Mouse (Mus musculus) embryonic facial prominence, embryonic 15.5 days (tissue): Measurements from ENCODE around the gene Lamc3. TPM values are rescaled to one million over a fixed set of nuclear protein-coding genes. Genes with fewer than 3 reads are reported as not detected.

ENCODE experiments used
- ATAC-seq: fragments of 200-750 bp; cut with Nextera tagmentation; 2 replicates; pipeline ENCODE4 v1.8.0; 2017; ENCODE audit warnings: low read depth, moderate TSS enrichment; ENCODE audit not compliant: insufficient number of reproducible peaks, low FRiP score, low TSS enrichment
- H3K27ac ChIP-seq: fragments of 300-500 bp; sonication (generic); replicated peaks from 2 replicates; pipeline ENCODE4 v1.5.1; 2015; ENCODE audit warnings: mild to moderate bottlenecking, inconsistent platforms
- H3K27me3 ChIP-seq: fragments of 300-500 bp; sonication (generic); 2 replicates; pipeline ENCODE4 v1.6.1; 2015; ENCODE audit warnings: inconsistent platforms
- H3K36me3 ChIP-seq: fragments of 300-500 bp; sonication (generic); 2 replicates; pipeline ENCODE4 v1.6.1; 2015; ENCODE audit warnings: mild to moderate bottlenecking, inconsistent platforms
- H3K4me1 ChIP-seq: fragments of 300-500 bp; sonication (generic); 2 replicates; pipeline ENCODE4 v1.6.1; 2015; ENCODE audit warnings: inconsistent platforms
- H3K4me2 ChIP-seq: fragments of 300-500 bp; sonication (generic); replicated peaks from 2 replicates; pipeline ENCODE4 v1.6.1; 2015; ENCODE audit warnings: mild to moderate bottlenecking, inconsistent platforms
- H3K4me3 ChIP-seq: fragments of 300-500 bp; sonication (generic); replicated peaks from 2 replicates; pipeline ENCODE4 v1.5.1; 2015; ENCODE audit warnings: mild to moderate bottlenecking, inconsistent platforms
- H3K9ac ChIP-seq: fragments of 300-500 bp; sonication (generic); 2 replicates; pipeline ENCODE4 v1.6.1; 2015; ENCODE audit warnings: inconsistent platforms
- H3K9me3 ChIP-seq: fragments of 300-500 bp; sonication (generic); replicated peaks from 2 replicates; pipeline ENCODE4 v1.6.1; 2016; ENCODE audit warnings: inconsistent platforms
- WGBS: fragments of 180-500 bp; shearing (Covaris S2); methylation state at CpG from one replicate; pipeline ENCODE4 v1.1.7; 2015; 5-methylcytosine and 5-hydroxymethylcytosine counted together
- polyA plus RNA-seq: library from polyadenylated mRNA; unstranded; fragments of >200 nt; fragmentation: Nextera tagmentation; extraction: Ambion mirVana; gene quantifications from 2 replicates; pipeline ENCODE4 v1.2.1, GENCODE M21; 2015

Lamc3 gene
- polyA plus RNA-seq, 1 experiment from 2014 or later, result 6.1 TPM

DNA sequence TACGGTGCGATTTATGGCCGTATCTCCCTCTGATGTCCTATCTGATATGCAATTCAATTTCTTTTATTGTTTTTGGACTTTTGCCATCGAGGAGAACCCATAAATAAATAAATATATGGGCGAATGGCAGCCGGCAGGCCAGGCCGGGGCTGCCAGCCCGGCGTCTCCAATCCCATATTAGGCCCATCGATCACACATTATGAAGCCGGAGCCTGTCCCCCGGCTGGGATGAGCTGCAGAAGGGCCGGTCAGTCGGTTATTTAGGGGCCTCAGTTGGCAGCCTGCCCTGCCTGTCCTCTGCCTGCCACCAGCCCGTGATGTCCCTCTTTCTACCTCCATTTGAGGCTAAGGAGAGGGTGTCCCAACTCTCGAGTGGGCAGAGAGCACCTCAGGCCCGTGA is 8.5 kb upstream of the Lamc3 start:
- Histone ChIP-seq H3K36me3 (no peaks in the 10 kb centered on the region), H3K4me2 (no peak overlapping the region), H3K9ac (no peak overlapping the region), H3K27ac (no peak overlapping the region), H3K4me3 (no peak overlapping the region), H3K27me3 (peaks cover 46% of the 10 kb centered on the region), H3K4me1 (no peaks in the 10 kb centered on the region; the same call in 1 of the 2 replicates), H3K9me3 (no peaks in the 10 kb centered on the region)
- 79% methylated on average over 17 of the region's 17 CpGs for WGBS
- ATAC-seq, result no peak

DNA sequence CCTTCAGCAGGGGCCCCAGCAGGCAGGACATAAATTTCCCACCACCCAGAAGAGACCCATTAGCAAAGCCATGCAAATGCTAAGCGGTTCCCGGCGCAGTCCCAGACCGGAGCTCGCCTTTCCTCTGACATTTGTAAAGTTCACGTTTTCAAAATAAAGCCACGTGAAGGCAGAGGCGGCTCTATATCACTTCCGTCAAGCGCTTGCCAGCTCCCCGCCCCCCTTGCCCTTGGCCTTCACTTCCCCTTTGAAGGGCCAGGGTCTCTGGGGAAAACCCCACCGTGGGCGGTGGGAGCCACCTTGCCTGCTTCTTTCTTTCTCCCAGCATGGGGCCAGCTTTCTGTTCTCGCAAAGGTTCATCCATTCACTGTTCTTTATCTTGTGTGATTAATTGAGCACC is 6.2 kb upstream of the Lamc3 start:
- no peak for ATAC-seq
- Histone ChIP-seq H3K27ac (no peak overlapping the region), H3K4me2 (no peak overlapping the region), H3K36me3 (no peaks in the 10 kb centered on the region), H3K4me1 (no peaks in the 10 kb centered on the region; the same call in 1 of the 2 replicates), H3K9me3 (no peaks in the 10 kb centered on the region), H3K4me3 (no peak overlapping the region), H3K27me3 (peaks cover 61% of the 10 kb centered on the region), H3K9ac (no peak overlapping the region)
- 7% methylated on average over 14 of the region's 14 CpGs for WGBS

DNA sequence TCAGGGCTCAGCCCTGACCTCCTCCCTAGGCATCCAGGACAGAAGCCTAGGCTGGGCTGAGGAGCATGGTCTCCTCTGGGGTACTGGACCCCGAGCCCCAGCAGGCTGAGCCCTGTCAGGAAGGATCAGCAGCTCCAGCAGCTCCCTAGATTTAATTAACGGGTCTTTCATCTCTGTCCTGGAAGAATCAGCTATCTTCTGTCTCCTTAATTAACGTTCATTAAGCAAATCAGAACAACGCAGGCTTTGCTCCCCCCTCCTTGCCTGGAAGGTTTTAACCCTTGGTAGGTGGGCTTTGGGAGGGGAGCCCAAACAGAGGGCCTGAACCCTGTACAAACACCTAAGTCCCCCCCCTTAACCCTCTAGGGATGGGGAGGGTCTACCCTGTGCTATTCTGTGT is 4.0 kb upstream of the Lamc3 start:
- 22% methylated on average over 4 of the region's 4 CpGs for WGBS
- peaks cover 82% of the 10 kb centered on the region for H3K27me3 ChIP-seq

DNA sequence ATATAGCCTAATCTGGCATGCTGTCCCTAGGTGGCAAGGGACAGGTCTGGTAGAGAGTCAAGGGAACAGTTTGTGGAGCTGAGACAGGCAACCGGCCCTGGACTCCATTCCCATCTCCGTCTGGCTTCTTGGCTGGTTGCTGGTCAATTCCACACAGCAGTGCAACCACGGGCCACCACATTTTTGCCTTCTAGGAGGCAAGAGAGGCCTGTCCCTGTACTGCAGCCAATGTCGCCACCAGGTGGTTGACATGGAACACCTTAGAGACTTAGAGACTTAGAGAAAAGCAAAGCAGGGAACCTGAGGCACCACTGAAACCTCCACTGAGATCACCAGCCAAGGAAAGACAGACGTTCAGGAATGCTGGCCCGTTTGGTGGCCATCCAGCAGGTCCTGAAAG is 2.3 kb upstream of the Lamc3 start:
- H3K9ac ChIP-seq, result no peak overlapping the region
- peaks cover 89% of the 10 kb centered on the region for H3K27me3 ChIP-seq
- H3K9me3 ChIP-seq, result no peaks in the 10 kb centered on the region
- no peak overlapping the region for H3K4me3 ChIP-seq
- H3K36me3 ChIP-seq, result no peaks in the 10 kb centered on the region
- H3K4me2 ChIP-seq, result no peak overlapping the region
- H3K4me1 ChIP-seq, result peaks cover 13% of the 10 kb centered on the region
- 26% methylated on average over 6 of the region's 6 CpGs for WGBS
- ATAC-seq, result no peak
- no peak overlapping the region for H3K27ac ChIP-seq

More for the DNA sequence above, 4.0 kb upstream of the Lamc3 start:
- H3K36me3 ChIP-seq, result no peaks in the 10 kb centered on the region
- ATAC-seq, result no peak
- no peak overlapping the region for H3K27ac ChIP-seq
- H3K4me2 ChIP-seq, result no peak overlapping the region
- no peak overlapping the region for H3K4me3 ChIP-seq
- no peak overlapping the region for H3K9ac ChIP-seq
- peaks cover 7% of the 10 kb centered on the region for H3K4me1 ChIP-seq
- H3K9me3 ChIP-seq, result no peaks in the 10 kb centered on the region

DNA sequence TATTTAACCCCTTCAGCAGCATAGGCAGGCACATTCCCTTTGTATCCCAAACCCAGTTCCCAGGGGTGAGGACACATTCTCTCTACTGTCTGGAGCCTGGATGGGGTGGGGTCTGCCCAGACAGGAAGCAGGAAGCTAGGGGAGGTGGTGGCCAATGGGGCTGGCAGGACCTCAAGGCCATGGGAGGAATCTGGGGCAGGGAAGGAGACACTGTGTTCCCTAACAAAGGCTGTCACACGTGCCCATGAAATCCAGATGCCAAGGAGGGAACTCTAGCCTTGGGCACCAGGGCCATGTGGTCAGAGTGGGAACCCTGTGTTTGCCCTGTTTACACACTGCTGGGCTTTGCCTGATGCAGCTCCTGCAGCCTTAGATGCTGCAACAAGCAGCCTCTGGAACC is 1.8 kb downstream of the Lamc3 start:
- ATAC-seq, result no peak
- no peaks in the 10 kb centered on the region for H3K36me3 ChIP-seq
- H3K27ac ChIP-seq, result no peak overlapping the region
- 24% methylated on average over 1 of the region's 1 CpGs for WGBS
- no peak overlapping the region for H3K4me3 ChIP-seq
- H3K9me3 ChIP-seq, result no peaks in the 10 kb centered on the region
- H3K27me3 ChIP-seq, result peaks cover 55% of the 10 kb centered on the region
- no peak overlapping the region for H3K9ac ChIP-seq
- no peak overlapping the region; the same call in 1 of the 2 replicates for H3K4me2 ChIP-seq
- peaks cover 34% of the 10 kb centered on the region for H3K4me1 ChIP-seq

DNA sequence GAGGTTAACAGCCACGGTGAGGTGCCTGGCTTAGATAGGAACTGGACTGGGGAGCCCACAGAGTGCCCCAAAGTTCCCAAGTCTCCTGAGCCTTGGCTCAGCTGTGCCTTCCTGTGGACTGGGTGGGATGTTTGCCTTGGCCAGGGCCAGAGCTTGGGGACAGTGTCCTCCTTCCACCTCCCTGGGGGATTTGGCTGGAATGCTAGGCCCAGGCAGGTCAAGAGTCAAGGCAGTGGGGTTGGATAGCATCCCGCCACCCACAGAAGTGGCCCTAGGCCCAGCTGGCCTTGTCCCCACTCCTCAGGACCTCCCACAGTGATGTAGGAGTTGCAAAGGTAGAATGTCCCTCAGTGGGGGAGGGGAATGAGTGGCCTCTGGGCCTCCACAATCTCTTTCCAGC is 4.1 kb downstream of the Lamc3 start:
- no peak overlapping the region for H3K27ac ChIP-seq
- H3K9ac ChIP-seq, result no peak overlapping the region
- H3K4me3 ChIP-seq, result no peak overlapping the region
- peaks cover 50% of the 10 kb centered on the region for H3K4me1 ChIP-seq
- ATAC-seq, result no peak
- H3K4me2 ChIP-seq, result no peak overlapping the region
- H3K36me3 ChIP-seq, result no peaks in the 10 kb centered on the region
- WGBS, result 79% methylated on average over 2 of the region's 2 CpGs
- no peaks in the 10 kb centered on the region for H3K9me3 ChIP-seq
- peaks cover 34% of the 10 kb centered on the region for H3K27me3 ChIP-seq

DNA sequence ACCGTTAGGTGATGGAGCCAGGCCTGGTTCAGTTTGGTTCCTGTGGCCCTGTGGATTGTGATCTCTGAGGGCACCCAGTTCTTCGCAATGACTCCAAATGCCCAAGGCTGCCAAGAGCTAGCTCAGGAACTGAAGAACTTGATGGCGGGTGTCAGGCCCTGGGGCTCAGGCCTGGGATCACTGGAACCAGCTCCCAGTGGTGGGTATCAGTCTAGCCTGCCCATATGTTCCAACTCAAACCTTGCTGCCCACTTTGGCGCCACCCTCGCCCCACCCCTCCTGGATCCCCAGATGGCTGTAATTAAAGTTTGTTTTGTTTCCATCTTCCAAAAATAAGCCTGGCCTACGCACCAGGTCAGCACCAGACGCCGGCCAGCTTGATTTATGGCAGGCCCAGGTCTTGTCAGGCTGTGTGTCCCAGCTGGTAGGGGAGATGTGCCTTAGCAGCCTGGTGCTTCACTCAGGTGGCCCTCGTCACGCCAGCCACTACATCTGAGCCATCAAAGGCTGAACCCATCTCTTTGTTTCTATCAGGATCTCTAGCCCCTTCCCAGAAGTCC is 6.1 kb downstream of the Lamc3 start:
- H3K36me3 ChIP-seq, result no peaks in the 10 kb centered on the region
- peaks cover 15% of the 10 kb centered on the region for H3K27me3 ChIP-seq
- H3K4me1 ChIP-seq, result peaks cover 44% of the 10 kb centered on the region
- H3K9me3 ChIP-seq, result no peaks in the 10 kb centered on the region
- WGBS, result 56% methylated on average over 10 of the region's 10 CpGs
- ATAC-seq, result 0 out of 2 replicates have a peak, but pooled peaks have one; percentile 22
- peak overlapping the region; percentile 87 for H3K27ac ChIP-seq
- no peak overlapping the region for H3K4me3 ChIP-seq
- no peak overlapping the region for H3K9ac ChIP-seq
- no peak overlapping the region for H3K4me2 ChIP-seq

DNA sequence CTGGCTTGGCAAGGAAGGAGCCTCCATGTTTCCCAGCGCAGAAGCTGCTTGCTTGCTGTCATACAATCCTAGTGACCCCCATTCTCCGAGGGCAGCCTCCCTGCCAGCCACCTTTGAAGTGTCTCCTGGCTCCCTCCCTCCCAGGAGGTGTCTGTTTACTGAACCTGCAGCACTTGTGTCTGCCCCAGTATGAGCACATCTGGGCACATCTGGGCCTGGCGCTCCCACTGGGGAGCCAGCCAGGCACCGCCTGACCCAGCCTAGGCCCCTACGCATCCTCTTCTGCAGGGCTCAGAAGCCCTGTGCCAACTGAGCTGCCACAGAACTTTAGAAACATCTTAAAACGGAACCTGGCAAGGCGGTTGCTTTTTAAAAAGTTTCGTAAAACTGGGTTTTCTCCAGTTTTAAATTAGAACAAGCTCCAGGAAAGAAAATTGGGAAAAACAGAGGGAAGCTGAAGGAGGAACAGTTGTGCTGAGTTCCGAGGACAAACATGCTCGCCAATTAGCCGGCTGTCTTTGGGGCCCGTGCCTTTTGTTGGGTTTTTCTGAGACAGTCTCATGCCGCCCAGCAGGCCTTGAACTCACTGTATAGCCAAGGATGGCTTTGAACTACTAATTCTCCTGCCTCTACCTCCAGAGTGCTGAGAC is 7.3 kb downstream of the Lamc3 start:
- no peaks in the 10 kb centered on the region for H3K36me3 ChIP-seq
- H3K9ac ChIP-seq, result no peak overlapping the region
- H3K9me3 ChIP-seq, result no peaks in the 10 kb centered on the region
- H3K27ac ChIP-seq, result peak overlapping the region; percentile 87
- peak; percentile 27; the same call in 1 of the 2 replicates for ATAC-seq
- 0 out of 2 replicates have a peak, but pooled peaks cover 3% of the 10 kb centered on the region for H3K27me3 ChIP-seq
- peaks cover 38% of the 10 kb centered on the region for H3K4me1 ChIP-seq
- H3K4me3 ChIP-seq, result no peak overlapping the region
- 29% methylated on average over 13 of the region's 13 CpGs for WGBS
- H3K4me2 ChIP-seq, result no peak overlapping the region

DNA sequence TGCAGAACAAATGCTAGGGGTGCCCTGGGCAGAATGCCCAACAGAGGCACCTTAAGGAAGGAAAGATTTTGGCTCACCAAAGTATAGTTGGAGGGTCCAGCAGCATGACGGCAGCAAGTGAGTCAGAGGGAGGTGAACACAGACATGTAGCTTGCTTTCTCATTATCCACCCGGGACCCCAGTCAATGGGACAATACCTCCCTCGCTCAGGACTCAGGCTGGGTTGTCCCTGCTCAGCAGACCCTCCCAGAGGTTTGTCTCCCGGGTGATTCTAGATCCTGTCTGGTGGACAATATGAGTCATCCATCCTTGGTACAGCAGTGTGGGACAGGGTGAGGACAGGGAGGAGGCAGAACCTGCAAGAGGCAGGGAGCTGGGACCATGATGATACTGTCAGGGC is 13.8 kb downstream of the Lamc3 start:
- H3K4me2 ChIP-seq, result no peak overlapping the region
- H3K27me3 ChIP-seq, result no peaks in the 10 kb centered on the region
- no peaks in the 10 kb centered on the region for H3K36me3 ChIP-seq
- ATAC-seq, result no peak
- WGBS, result 59% methylated on average over 4 of the region's 4 CpGs
- H3K4me1 ChIP-seq, result peaks cover 42% of the 10 kb centered on the region
- no peaks in the 10 kb centered on the region for H3K9me3 ChIP-seq
- no peak overlapping the region for H3K4me3 ChIP-seq
- H3K27ac ChIP-seq, result no peak overlapping the region
- H3K9ac ChIP-seq, result no peak overlapping the region

DNA sequence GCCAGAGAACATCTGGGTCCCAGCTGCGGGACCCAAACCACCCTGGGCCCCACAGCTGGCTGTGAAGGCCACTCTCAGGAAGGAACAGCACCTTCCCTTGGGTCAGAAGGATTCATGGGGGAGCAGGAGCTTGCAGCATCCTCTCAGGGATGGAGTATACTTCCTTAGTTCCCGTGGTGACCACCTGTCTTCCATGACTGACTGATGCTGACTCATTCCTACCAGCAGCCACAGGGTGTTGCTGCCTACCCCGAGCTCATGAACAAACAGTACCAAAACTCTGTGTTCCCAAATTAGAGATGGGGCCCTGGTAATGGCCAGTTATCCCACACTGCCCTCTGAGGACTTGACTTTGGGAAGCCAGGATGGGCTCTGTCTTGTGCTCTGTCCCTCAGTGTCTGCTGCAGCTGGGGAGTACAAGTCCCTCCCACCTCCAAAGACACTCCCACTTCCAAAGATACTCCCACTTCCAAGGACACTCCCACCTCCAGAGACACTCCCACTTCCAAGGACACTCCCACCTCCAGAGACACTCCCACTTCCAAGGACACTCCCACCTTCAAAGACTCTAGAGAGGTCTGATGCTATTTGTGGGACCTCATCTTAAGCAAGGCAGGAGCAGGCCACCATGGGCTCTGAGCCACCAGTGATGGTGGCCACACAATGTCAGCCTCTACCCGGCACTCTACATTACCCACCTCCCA is 14.7 kb downstream of the Lamc3 start:
- H3K4me2 ChIP-seq, result no peak overlapping the region
- WGBS, result 54% methylated on average over 4 of the region's 4 CpGs
- H3K4me1 ChIP-seq, result peaks cover 45% of the 10 kb centered on the region
- no peak overlapping the region for H3K9ac ChIP-seq
- no peaks in the 10 kb centered on the region for H3K9me3 ChIP-seq
- ATAC-seq, result no peak
- H3K27ac ChIP-seq, result no peak overlapping the region
- no peaks in the 10 kb centered on the region for H3K27me3 ChIP-seq
- H3K36me3 ChIP-seq, result no peaks in the 10 kb centered on the region
- no peak overlapping the region for H3K4me3 ChIP-seq

DNA sequence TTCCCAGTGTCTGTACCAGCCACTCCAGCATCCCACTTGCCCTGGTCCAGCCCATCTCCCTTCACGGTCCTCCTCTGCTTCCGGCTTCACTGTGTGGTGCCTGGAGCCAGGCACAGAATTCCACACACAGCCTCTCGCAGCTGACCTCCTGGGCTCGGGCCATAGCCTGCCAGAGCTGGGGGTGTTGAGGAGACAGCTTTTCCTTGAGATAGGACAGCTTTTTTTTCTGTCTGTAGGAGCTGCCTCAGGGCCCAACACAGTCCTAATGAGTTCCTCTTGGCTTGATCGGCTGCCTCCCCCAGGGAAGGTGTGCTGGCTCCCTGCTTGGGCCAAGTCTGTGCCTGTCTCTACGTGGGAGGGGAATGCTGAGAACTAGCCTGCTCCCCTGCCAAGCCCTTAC is 17.0 kb downstream of the Lamc3 start:
- Histone ChIP-seq H3K36me3 (no peaks in the 10 kb centered on the region), H3K27ac (peak overlapping the region; percentile 51), H3K4me1 (peaks cover 45% of the 10 kb centered on the region), H3K4me2 (no peak overlapping the region), H3K9me3 (no peaks in the 10 kb centered on the region), H3K4me3 (no peak overlapping the region), H3K9ac (no peak overlapping the region), H3K27me3 (no peaks in the 10 kb centered on the region)
- 6% methylated on average over 6 of the region's 6 CpGs for WGBS
- peak; percentile 25; the same call in 1 of the 2 replicates for ATAC-seq
